ENCODE assay signal across 23 mouse cellular contexts in the genomic region with DNA sequence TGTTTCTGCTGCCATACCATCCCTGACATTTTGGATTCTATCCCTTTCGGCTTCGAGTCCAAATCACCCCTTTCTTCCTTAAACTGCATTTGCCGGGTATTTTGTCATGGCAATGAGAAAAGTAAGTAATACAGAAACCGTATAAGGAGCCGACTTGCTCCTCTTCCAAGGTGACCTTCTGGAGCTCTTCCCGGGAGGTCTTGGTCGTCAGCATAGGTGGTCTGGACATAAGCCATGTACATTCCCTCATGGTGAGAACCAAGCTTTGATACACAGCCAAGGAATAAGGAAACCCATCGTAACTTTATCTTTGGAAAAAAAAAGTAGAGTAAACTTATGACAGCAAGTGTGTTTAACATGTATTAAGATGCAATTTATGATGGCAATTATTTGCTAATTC. TPM values are rescaled to one million over a fixed set of nuclear protein-coding genes. Genes with fewer than 3 reads are reported as not detected.
DNase-seq lines count a peak whose midpoint lies in the region; ATAC-seq and TF ChIP-seq lines count a peak whose summit lies in the region.
"Had no signal": no experiment of that assay in that cellular context is flagged by ENCODE, and none has a peak within 500 bp of the region (broad histone marks: within the 10 kb centered on the region; RNA-seq: fewer than 3 reads in every experiment).

No protein-coding gene starts in this region.

- H3K4me1 ChIP-seq in lung, embryonic 14.5 days (ENCODE audit: insufficient read depth) = no peaks in the 10 kb centered on the region
- H3K4me1 ChIP-seq in testis, adult 2 months (ENCODE audit: control insufficient read depth, insufficient read depth, low read length) = no peaks in the 10 kb centered on the region

- H3K27ac ChIP-seq in lung, embryonic 14.5 days (ENCODE audit: low read depth) = no peak overlapping the region
- 0 out of 2 replicates have a peak overlapping the region, but pooled peaks have one; percentile 34 for H3K27ac ChIP-seq in testis, adult 2 months (ENCODE audit: control insufficient read depth, insufficient read depth, low read depth, low read length)

- DNase-seq in heart, adult 11 months = peak; percentile 12
- DNase-seq in heart, adult 18-20 months = no peak
- peak; percentile 71 for DNase-seq in lung, embryonic 14.5 days
- no peak for DNase-seq in lung, postnatal 4 days
- no peak for DNase-seq in testis, postnatal 10 days (ENCODE audit: low spot score)
- peak; percentile 32 for DNase-seq in NIH3T3 (ENCODE audit: low read depth)
- no peak for DNase-seq in embryo, embryonic 9.5 days (ENCODE audit: extremely low spot score)
- DNase-seq: adrenal gland, adult 2 months; adrenal gland, adult 8-10 months; adrenal gland, postnatal 10 days; adrenal gland, postnatal 14 days; adrenal gland, postnatal 25 days; adrenal gland, postnatal 36 days; B cell, adult 2 months; cerebellum, adult 11 months; cerebellum, adult 11-12 months; cerebellum, adult 18-20 months had no signal

- H3K9ac ChIP-seq in lung, embryonic 14.5 days = no peak overlapping the region

- H3K4me3 ChIP-seq in lung, embryonic 14.5 days (ENCODE audit: low read depth, low read length) = no peak overlapping the region
- no peak overlapping the region for H3K4me3 ChIP-seq in testis, adult 2 months (ENCODE audit: control insufficient read depth, low read depth, low read length)

- no peaks in the 10 kb centered on the region for H3K27me3 ChIP-seq in lung, embryonic 14.5 days (ENCODE audit: insufficient read depth, low read length)
- no peaks in the 10 kb centered on the region for H3K27me3 ChIP-seq in testis, adult 2 months (ENCODE audit: control insufficient read depth, insufficient read depth, low read length)

- H3K9me3 ChIP-seq in lung, embryonic 14.5 days (ENCODE audit: low read depth, low read length) = no peaks in the 10 kb centered on the region; the same call in 1 of the 2 replicates
- H3K9me3 ChIP-seq: G1E had no signal

- peak; percentile 60; the same call in 1 of the 2 replicates for ATAC-seq in lung, embryonic 14.5 days (ENCODE audit: insufficient read depth)
- ATAC-seq: activated CD4-positive, CD25-positive, alpha-beta regulatory T cell, adult 4 months; CD4-positive, CD25-positive, alpha-beta regulatory T cell, adult 4 months; Patski had no signal

- no peak for TF ChIP-seq POLR2A in testis, adult 2 months (IDR thresholded peaks at IDR 0.05; ENCODE audit: control insufficient read depth, low read depth, low read length)

- WGBS in lung, embryonic 14.5 days = 37% methylated on average over 8 of the region's 8 CpGs

- H3K4me2 ChIP-seq in lung, embryonic 14.5 days = no peak overlapping the region

- no peaks in the 10 kb centered on the region for H3K36me3 ChIP-seq in lung, embryonic 14.5 days (ENCODE audit: insufficient read depth)
- H3K36me3 ChIP-seq in testis, adult 2 months (ENCODE audit: control insufficient read depth, insufficient read depth, low read length) = no peaks in the 10 kb centered on the region
- H3K36me3 ChIP-seq: G1E had no signal

- TF ChIP-seq CTCF in lung, embryonic 14.5 days (IDR thresholded peaks at IDR 0.05; ENCODE audit: low read depth) = no peak
- no peak for TF ChIP-seq CTCF in testis, adult 2 months (IDR thresholded peaks at IDR 0.05; ENCODE audit: control insufficient read depth, insufficient read depth, insufficient replicate concordance, low read depth, low read length)

RNA-seq across cellular contexts. Expression of a gene that starts 15.1 kb away (rescaled TPM):
- 1 to 10 TPM; 1.3 to 3.2 TPM for total RNA-seq in heart, adult 18-20 months (2021)
- 14.5 and 15.2 TPM in 2 replicates for polyA plus RNA-seq in lung, embryonic 14.5 days (2014; fragmentation: Nextera tagmentation; extraction: Ambion mirVana)
- 8.1 and 9.4 TPM in 2 replicates for polyA plus RNA-seq in testis, adult 2 months (2012; rRNA removed)
- polyA plus RNA-seq: C2C12 had no signal

Comparison
In these comparisons a context has a peak if more than half of its experiments do, and no peak if none do; other contexts are left out.
1. DNase-seq: peak in heart, adult 11 months (single experiment), lung, embryonic 14.5 days (single experiment) and NIH3T3 (single experiment); none in heart, adult 18-20 months (0 of 2), lung, postnatal 4 days (0 of 2), testis, postnatal 10 days (single experiment) and embryo, embryonic 9.5 days (single experiment).